Comparison of ENCODE assay signal across 8 mouse cellular contexts in the genomic region with DNA sequence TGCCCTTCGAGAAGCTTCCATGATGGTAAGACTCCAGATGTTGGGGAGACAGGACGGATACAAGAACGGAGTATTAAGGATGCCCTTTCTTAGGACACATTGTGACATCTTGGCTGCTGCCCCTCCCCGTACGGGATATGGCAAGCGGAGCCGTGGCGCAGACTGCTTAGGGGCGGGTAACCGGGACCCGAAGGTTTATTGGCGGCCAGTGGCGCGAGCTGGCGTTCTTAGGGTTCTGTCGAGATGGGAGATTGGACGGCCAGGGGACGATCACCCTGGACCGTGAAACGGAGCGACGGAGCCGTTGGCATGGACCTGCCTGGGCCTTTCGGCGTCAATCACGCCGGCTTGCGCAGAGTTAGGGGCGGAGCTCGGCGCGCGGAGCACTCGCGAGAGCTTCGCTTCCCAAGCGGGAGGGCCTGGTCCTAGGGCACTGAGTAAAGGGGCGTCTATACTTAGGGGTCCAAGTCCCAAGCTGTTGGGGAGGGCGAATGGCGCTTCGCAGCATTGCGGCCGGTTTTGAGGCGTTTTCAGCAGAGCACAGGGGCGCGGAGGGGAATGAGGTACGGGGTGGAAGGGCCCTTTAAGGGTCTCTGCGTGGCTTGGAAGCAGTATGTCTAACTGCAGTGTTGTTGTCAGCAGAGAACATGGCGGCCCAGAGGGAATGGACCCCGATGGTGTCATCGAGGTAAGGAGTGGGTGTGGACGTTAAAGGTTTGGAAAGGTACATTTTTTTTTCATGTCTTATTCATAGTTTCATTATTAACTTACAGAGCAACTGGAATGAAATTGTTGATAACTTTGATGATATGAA. TPM values are rescaled to one million over a fixed set of nuclear protein-coding genes. Genes with fewer than 3 reads are reported as not detected.
DNase-seq lines count a peak whose midpoint lies in the region; ATAC-seq lines count a peak whose summit lies in the region.

No protein-coding gene starts in this region.

- DNase-seq in adipocyte (ENCODE audit: low spot score): peak; percentile 87
- peak; percentile 83 for DNase-seq in embryo, embryonic 10.5 days (ENCODE audit: low spot score)
- peak; percentile 87 for DNase-seq in gastrocnemius, postnatal 14 days
- DNase-seq in left cerebral cortex, postnatal 10 days (ENCODE audit: extremely low spot score in 1 of 2, low spot score in 2 of 2): peak; percentile 75 to 93
- peak; percentile 86 for DNase-seq in right cerebral cortex, postnatal 14 days
- DNase-seq in urinary bladder, postnatal 25 days (ENCODE audit: low spot score): peak; percentile 70

- intact Hi-C loops in gastrocnemius, postnatal 14 days (cut with DNase I; ENCODE audit: low total_unique reads): no loop called here
- intact Hi-C loops in left cerebral cortex, postnatal 10 days (cut with DNase I): loop anchor here (5.0 kb wide), 1 partner anchor 251 kb away; a partner anchor contains a TSS

- peak; percentile 61 for ATAC-seq in inflammation-experienced regulatory T-cells, adult 6 months
- peak; percentile 51 for ATAC-seq in megakaryocyte progenitor cell, adult 5-6 weeks (replicated peaks; ENCODE audit: poor library complexity)

RNA-seq across cellular contexts. Expression of a gene that starts 0.9 kb away (rescaled TPM):
- total RNA-seq in gastrocnemius, postnatal 14 days (2021): 100 to 1,000 TPM; 294 to 336 TPM
- polyA plus RNA-seq in inflammation-experienced regulatory T-cells, adult 6 months (2017; shearing (Covaris generic)): 100 to 1,000 TPM; 438 to 692 (median 649) TPM
- 100 to 1,000 TPM; 767 to 770 TPM for total RNA-seq in left cerebral cortex, postnatal 10 days (2021)
- total RNA-seq in megakaryocyte progenitor cell, adult 5-6 weeks (2015): 378 and 464 TPM in 2 replicates
- total RNA-seq in megakaryocyte progenitor cell, adult 5-6 weeks (2017): 592 and 744 TPM in 2 replicates

RNA-seq across cellular contexts. Expression of a gene that starts 19.4 kb away (rescaled TPM):
- 1 to 10 TPM; 6.1 to 6.5 TPM for total RNA-seq in gastrocnemius, postnatal 14 days (2021)
- 100 to 1,000 TPM in 1 of 3 experiments, 10 to 100 TPM in 2; 34.3 to 110 (median 50.4) TPM for polyA plus RNA-seq in inflammation-experienced regulatory T-cells, adult 6 months (2017; shearing (Covaris generic))
- 1 to 10 TPM; 5.9 to 8.4 TPM for total RNA-seq in left cerebral cortex, postnatal 10 days (2021)
- total RNA-seq in megakaryocyte progenitor cell, adult 5-6 weeks (2015): 195 and 224 TPM in 2 replicates
- total RNA-seq in megakaryocyte progenitor cell, adult 5-6 weeks (2017): 72.3 and 90.3 TPM in 2 replicates

RNA-seq across cellular contexts. Expression of a gene that starts 38.2 kb away (rescaled TPM):
- 1 to 10 TPM in 1 of 2 experiments, under 1 TPM in 1; 0.93 to 3.9 TPM for total RNA-seq in gastrocnemius, postnatal 14 days (2021)
- under 1 TPM in 2 of 3 experiments, not detected in 1; 0.46 to 0.95 TPM for polyA plus RNA-seq in inflammation-experienced regulatory T-cells, adult 6 months (2017; shearing (Covaris generic))
- not detected for total RNA-seq in left cerebral cortex, postnatal 10 days (2021)
- total RNA-seq in megakaryocyte progenitor cell, adult 5-6 weeks (2015): not detected in 2 replicates
- total RNA-seq in megakaryocyte progenitor cell, adult 5-6 weeks (2017): not detected in 2 replicates

RNA-seq across cellular contexts. Expression of a gene that starts 50.5 kb away (rescaled TPM):
- not detected for total RNA-seq in gastrocnemius, postnatal 14 days (2021)
- polyA plus RNA-seq in inflammation-experienced regulatory T-cells, adult 6 months (2017; shearing (Covaris generic)): not detected
- total RNA-seq in left cerebral cortex, postnatal 10 days (2021): not detected
- not detected in 2 replicates for total RNA-seq in megakaryocyte progenitor cell, adult 5-6 weeks (2015)
- total RNA-seq in megakaryocyte progenitor cell, adult 5-6 weeks (2017): not detected in 2 replicates

Comparison
In these comparisons a context has a peak if more than half of its experiments do, and no peak if none do; other contexts are left out.
1. Peak in every context shown above with its lines: DNase-seq and ATAC-seq.
2. RNA of a gene that starts 19.4 kb away (total RNA-seq): 72.3 to 224 TPM in megakaryocyte progenitor cell, adult 5-6 weeks; 5.9 to 8.4 TPM in left cerebral cortex, postnatal 10 days and 6.1 to 6.5 TPM in gastrocnemius, postnatal 14 days; every median in the first group is over 4 times any median in the second.